Mouse (Mus musculus) heart, embryonic 13.5 days (tissue): ENCODE data around the gene Atxn2. TPM values are rescaled to one million over a fixed set of nuclear protein-coding genes. Genes with fewer than 3 reads are reported as not detected.
"Not testable (repeated sequence)": the region's sequence is repeated elsewhere in the genome, so short reads cannot be mapped to it uniquely, and the experiment has no call there.

Source experiments
- ATAC-seq: fragments of 200-750 bp; cut with Nextera tagmentation; 2 replicates; pipeline ENCODE4 v1.8.0; 2017; ENCODE audit warnings: moderate TSS enrichment; ENCODE audit not compliant: insufficient number of reproducible peaks, low FRiP score, low TSS enrichment; ENCODE audit errors: extremely low read depth
- H3K27ac ChIP-seq: fragments of 300-500 bp; sonication (generic); replicated peaks from 2 replicates; pipeline ENCODE4 v1.5.1; 2015; ENCODE audit warnings: moderate library complexity, mild to moderate bottlenecking, inconsistent platforms
- H3K27me3 ChIP-seq: fragments of 300-500 bp; sonication (generic); replicated peaks from 2 replicates; pipeline ENCODE4 v1.6.1; 2015; ENCODE audit warnings: mild to moderate bottlenecking, inconsistent platforms
- H3K36me3 ChIP-seq: fragments of 300-500 bp; sonication (generic); 2 replicates; pipeline ENCODE4 v1.6.1; 2015; ENCODE audit warnings: mild to moderate bottlenecking, inconsistent platforms
- H3K4me1 ChIP-seq: fragments of 300-500 bp; sonication (generic); 2 replicates; pipeline ENCODE4 v1.6.1; 2015; ENCODE audit warnings: inconsistent platforms
- H3K4me2 ChIP-seq: fragments of 300-500 bp; sonication (generic); 2 replicates; pipeline ENCODE4 v1.6.1; 2015; ENCODE audit warnings: inconsistent platforms, mild to moderate bottlenecking, moderate library complexity
- H3K4me3 ChIP-seq: fragments of 300-500 bp; sonication (generic); 2 replicates; pipeline ENCODE4 v1.5.1; 2015; ENCODE audit warnings: moderate library complexity, mild to moderate bottlenecking, inconsistent platforms
- H3K9ac ChIP-seq: fragments of 300-500 bp; sonication (generic); 2 replicates; pipeline ENCODE4 v1.6.1; 2015; ENCODE audit warnings: inconsistent platforms, mild to moderate bottlenecking, moderate library complexity
- H3K9me3 ChIP-seq: fragments of 300-500 bp; sonication (generic); 2 replicates; pipeline ENCODE4 v1.6.1; 2016; ENCODE audit warnings: inconsistent platforms
- WGBS: fragments of 180-500 bp; shearing (Covaris S2); methylation state at CpG from one replicate; pipeline ENCODE4 v1.1.7; 2015; ENCODE audit warnings: mixed read lengths; 5-methylcytosine and 5-hydroxymethylcytosine counted together
- polyA plus RNA-seq: library from polyadenylated mRNA; unstranded; fragments of >200 nt; fragmentation: Nextera tagmentation; extraction: Ambion mirVana; gene quantifications from 2 replicates; pipeline ENCODE4 v1.2.1, GENCODE M21; 2015

The Atxn2 gene
- polyA plus RNA-seq, 1 experiment from 2014 or later: 35.4 TPM

DNA sequence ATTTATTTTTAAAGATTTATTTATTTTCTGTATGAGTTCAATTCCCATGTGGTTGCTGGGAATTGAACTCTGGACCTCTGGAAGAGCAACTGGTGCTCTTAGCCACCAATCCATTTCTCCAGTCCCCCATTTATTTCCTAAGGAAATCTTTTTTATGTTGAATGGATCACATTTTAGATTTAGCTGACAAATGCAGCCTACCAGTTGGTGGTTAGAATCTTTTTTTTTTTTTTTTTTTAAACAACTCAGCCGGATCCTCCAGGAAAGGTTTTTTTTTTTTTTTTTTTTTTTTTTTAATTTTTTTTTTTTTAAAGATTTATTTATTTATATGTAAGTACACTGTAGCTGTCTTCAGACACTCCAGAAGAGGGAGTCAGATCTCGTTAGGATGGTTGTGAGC is 27.0 kb downstream of the Atxn2 start:
- not testable (repeated sequence) for H3K4me3 ChIP-seq, ATAC-seq, H3K27ac ChIP-seq, H3K9me3 ChIP-seq, H3K9ac ChIP-seq, H3K4me2 ChIP-seq, H3K27me3 ChIP-seq
- H3K36me3 ChIP-seq: peaks cover 12% of the 10 kb centered on the region
- peaks cover 13% of the 10 kb centered on the region for H3K4me1 ChIP-seq
- 79% methylated on average over 2 of the region's 2 CpGs for WGBS

GRCm38 (mm10) chr5:121738576-121739191 is 27.5 kb downstream of the Atxn2 start:
- peaks cover 16% of the 10 kb centered on the region for H3K4me1 ChIP-seq
- peaks cover 12% of the 10 kb centered on the region for H3K36me3 ChIP-seq
- 86% methylated on average over 7 of the region's 7 CpGs for WGBS
- H3K4me3 ChIP-seq: no peak overlapping the region
- H3K27me3 ChIP-seq: no peaks in the 10 kb centered on the region
- ATAC-seq: no peak
- H3K9me3 ChIP-seq: no peaks in the 10 kb centered on the region
- H3K9ac ChIP-seq: no peak overlapping the region
- no peak overlapping the region for H3K4me2 ChIP-seq
- H3K27ac ChIP-seq: no peak overlapping the region

DNA sequence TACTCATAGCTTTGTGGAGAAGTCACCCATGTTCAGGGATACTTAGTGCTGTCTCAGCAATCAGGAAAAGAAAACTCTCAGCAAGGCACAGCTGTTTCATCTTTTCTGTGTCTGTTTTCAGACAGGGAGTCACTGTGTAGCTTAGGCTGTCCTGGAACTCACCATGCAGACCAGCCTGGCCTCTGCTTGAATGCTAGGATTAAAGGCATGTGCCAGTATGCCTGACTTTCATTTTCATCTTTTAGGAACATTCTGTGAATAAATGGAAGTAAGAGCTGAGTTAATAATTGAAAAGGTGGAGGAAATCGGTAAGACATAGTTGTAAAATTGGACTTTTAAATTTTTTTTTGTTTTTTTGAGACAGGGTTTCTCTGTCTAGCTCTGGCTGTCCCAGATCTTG is 29.4 kb downstream of the Atxn2 start:
- H3K4me1 ChIP-seq: peaks cover 16% of the 10 kb centered on the region
- H3K4me3 ChIP-seq: no peak overlapping the region
- 97% methylated on average over 1 of the region's 1 CpGs for WGBS
- H3K9me3 ChIP-seq: no peaks in the 10 kb centered on the region
- no peak overlapping the region for H3K9ac ChIP-seq
- no peak overlapping the region for H3K27ac ChIP-seq
- no peaks in the 10 kb centered on the region for H3K27me3 ChIP-seq
- ATAC-seq: no peak
- H3K36me3 ChIP-seq: peaks cover 3% of the 10 kb centered on the region; the same call in 1 of the 2 replicates
- no peak overlapping the region for H3K4me2 ChIP-seq

GRCm38 (mm10) chr5:121742915-121743314 is 31.8 kb downstream of the Atxn2 start:
- H3K27ac ChIP-seq: no peak overlapping the region
- H3K9ac ChIP-seq: no peak overlapping the region
- no peak overlapping the region for H3K4me2 ChIP-seq
- peaks cover 18% of the 10 kb centered on the region for H3K36me3 ChIP-seq
- WGBS: 91% methylated on average over 2 of the region's 2 CpGs
- H3K9me3 ChIP-seq: no peaks in the 10 kb centered on the region
- H3K4me1 ChIP-seq: peaks cover 16% of the 10 kb centered on the region
- no peak overlapping the region for H3K4me3 ChIP-seq
- ATAC-seq: no peak
- H3K27me3 ChIP-seq: no peaks in the 10 kb centered on the region

GRCm38 (mm10) chr5:121747884-121748594 is 36.9 kb downstream of the Atxn2 start:
- 87% methylated on average over 4 of the region's 4 CpGs for WGBS
- not testable (repeated sequence) for H3K4me1 ChIP-seq, H3K27me3 ChIP-seq, H3K9me3 ChIP-seq, H3K4me2 ChIP-seq, ATAC-seq, H3K9ac ChIP-seq, H3K4me3 ChIP-seq, H3K27ac ChIP-seq
- peaks cover 62% of the 10 kb centered on the region for H3K36me3 ChIP-seq

DNA sequence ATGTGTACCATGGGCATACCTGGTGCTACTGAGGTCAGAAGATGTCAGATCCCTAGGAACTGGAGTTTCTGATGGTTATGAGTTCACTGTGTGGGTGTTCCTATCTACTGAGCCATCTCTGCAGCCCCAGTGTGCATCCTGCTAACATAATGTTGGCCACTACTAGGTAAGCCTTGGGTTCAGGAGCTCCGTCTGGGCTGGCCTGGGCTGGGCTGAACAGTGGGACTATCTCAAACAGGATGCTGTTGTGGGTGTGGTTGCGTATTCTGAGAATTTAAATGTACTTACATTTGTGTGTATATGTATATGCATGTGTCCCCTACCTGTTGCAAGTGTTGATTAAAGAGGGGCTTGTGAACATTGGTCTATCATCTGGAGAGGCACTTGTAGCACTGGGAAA is 38.5 kb downstream of the Atxn2 start:
- Histone ChIP-seq H3K4me1 (no peaks in the 10 kb centered on the region), H3K36me3 (peaks cover 76% of the 10 kb centered on the region), H3K4me3 (no peak overlapping the region), H3K9ac (no peak overlapping the region), H3K27me3 (no peaks in the 10 kb centered on the region), H3K27ac (no peak overlapping the region), H3K4me2 (no peak overlapping the region), H3K9me3 (no peaks in the 10 kb centered on the region)
- no peak for ATAC-seq
- 96% methylated on average over 2 of the region's 2 CpGs for WGBS

- H3K4me2 ChIP-seq: no peak overlapping the region
- H3K9me3 ChIP-seq: no peaks in the 10 kb centered on the region
- H3K4me1 ChIP-seq: no peaks in the 10 kb centered on the region; the same call in 1 of the 2 replicates
- no peak overlapping the region for H3K9ac ChIP-seq
- 80% methylated on average over 2 of the region's 2 CpGs for WGBS
- no peak for ATAC-seq
- H3K27me3 ChIP-seq: no peaks in the 10 kb centered on the region
- no peak overlapping the region for H3K27ac ChIP-seq
- H3K36me3 ChIP-seq: peaks cover 90% of the 10 kb centered on the region
- H3K4me3 ChIP-seq: no peak overlapping the region
Observed at GRCm38 (mm10) chr5:121757900-121758299, 46.8 kb downstream of the Atxn2 start.

GRCm38 (mm10) chr5:121758341-121758740 is 47.2 kb downstream of the Atxn2 start:
- Histone ChIP-seq H3K4me3 (no peak overlapping the region), H3K27ac (no peak overlapping the region), H3K4me2 (no peak overlapping the region), H3K9me3 (no peaks in the 10 kb centered on the region), H3K36me3 (peaks cover 90% of the 10 kb centered on the region), H3K9ac (no peak overlapping the region), H3K27me3 (no peaks in the 10 kb centered on the region), H3K4me1 (peaks cover 2% of the 10 kb centered on the region)
- 88% methylated on average over 4 of the region's 4 CpGs for WGBS
- ATAC-seq: no peak

- Histone ChIP-seq H3K9me3 (no peaks in the 10 kb centered on the region), H3K4me3 (no peak overlapping the region), H3K4me1 (peaks cover 6% of the 10 kb centered on the region), H3K4me2 (no peak overlapping the region), H3K27ac (no peak overlapping the region), H3K27me3 (no peaks in the 10 kb centered on the region), H3K9ac (no peak overlapping the region), H3K36me3 (peaks cover 86% of the 10 kb centered on the region)
- ATAC-seq: no peak
- 85% methylated on average over 4 of the region's 4 CpGs for WGBS
Observed at GRCm38 (mm10) chr5:121759921-121760320, 48.8 kb downstream of the Atxn2 start.

- WGBS: 86% methylated on average over 7 of the region's 7 CpGs
Observed at GRCm38 (mm10) chr5:121761459-121761858, 50.3 kb downstream of the Atxn2 start.

GRCm38 (mm10) chr5:121762949-121763348 is 51.8 kb downstream of the Atxn2 start:
- no peak overlapping the region for H3K4me2 ChIP-seq
- peaks cover 84% of the 10 kb centered on the region for H3K36me3 ChIP-seq
- no peaks in the 10 kb centered on the region for H3K9me3 ChIP-seq
- no peak overlapping the region for H3K9ac ChIP-seq
- H3K27me3 ChIP-seq: no peaks in the 10 kb centered on the region
- no peak overlapping the region for H3K4me3 ChIP-seq
- no peak overlapping the region for H3K27ac ChIP-seq
- H3K4me1 ChIP-seq: peaks cover 10% of the 10 kb centered on the region
- ATAC-seq: no peak
- 84% methylated on average over 6 of the region's 6 CpGs for WGBS

More at GRCm38 (mm10) chr5:121761459-121761858, 50.3 kb downstream of the Atxn2 start:
- H3K27ac ChIP-seq: no peak overlapping the region
- no peak overlapping the region for H3K4me2 ChIP-seq
- H3K9me3 ChIP-seq: no peaks in the 10 kb centered on the region
- H3K9ac ChIP-seq: no peak overlapping the region
- H3K36me3 ChIP-seq: peaks cover 85% of the 10 kb centered on the region
- no peak overlapping the region for H3K4me3 ChIP-seq
- no peak for ATAC-seq
- H3K27me3 ChIP-seq: no peaks in the 10 kb centered on the region
- H3K4me1 ChIP-seq: peaks cover 10% of the 10 kb centered on the region

DNA sequence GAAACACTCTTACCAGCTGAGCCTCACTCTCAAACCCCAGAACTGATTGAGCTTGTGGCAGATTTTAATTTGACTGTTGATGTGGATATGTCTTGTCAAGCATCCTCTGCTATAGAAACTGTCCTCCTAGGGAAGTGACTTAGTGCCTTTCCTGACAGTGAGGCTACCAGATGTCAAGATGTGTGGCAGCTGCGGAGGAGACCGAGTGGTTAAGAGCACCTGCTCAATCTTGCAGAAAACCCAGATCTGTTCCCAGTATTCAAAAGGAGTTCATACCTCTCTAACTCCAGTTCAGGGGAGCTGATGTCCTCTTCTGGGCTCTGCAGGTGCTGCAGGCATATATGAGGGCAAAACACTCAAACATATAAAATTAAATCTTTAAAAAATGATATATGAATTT is 53.9 kb downstream of the Atxn2 start:
- no peak overlapping the region for H3K4me2 ChIP-seq
- no peaks in the 10 kb centered on the region for H3K27me3 ChIP-seq
- peaks cover 73% of the 10 kb centered on the region for H3K36me3 ChIP-seq
- H3K9me3 ChIP-seq: no peaks in the 10 kb centered on the region
- H3K9ac ChIP-seq: no peak overlapping the region
- H3K4me3 ChIP-seq: no peak overlapping the region
- ATAC-seq: no peak
- H3K4me1 ChIP-seq: peaks cover 17% of the 10 kb centered on the region
- 75% methylated on average over 2 of the region's 2 CpGs for WGBS
- H3K27ac ChIP-seq: no peak overlapping the region
